Mouse (Mus musculus) Patski (cell line): ENCODE measurements around the gene Tspan4. TPM values are rescaled to one million over a fixed set of nuclear protein-coding genes. Genes with fewer than 3 reads are reported as not detected.

Experiments
- ATAC-seq: fragments of 100-300 bp; one replicate; pipeline ENCODE4 v1.8.0; 2021
- CTCF ChIA-PET: fragments of 350-600 bp; sonication (Branson Sonifier 250); formaldehyde crosslinking; loops from one replicate; lab custom pipeline; 2022; ENCODE audit warnings: inconsistent platforms; lab: Charles Lee
- POLR2A ChIA-PET: fragments of 350-600 bp; sonication (Branson Sonifier 250); formaldehyde crosslinking; loops from one replicate; lab custom pipeline; 2022; ENCODE audit warnings: antibody characterized with exemption, inconsistent platforms; lab: Charles Lee
- DNase-seq: peaks from one replicate; pipeline ENCODE4 v3.0.0-alpha.2; 2011; ENCODE audit warnings: low read depth, low spot score
- H3K27me3 ChIP-seq: fragments of 371-371 bp; one replicate; pipeline ENCODE4 v1.5.1; 2021
- CTCF ChIP-seq: fragments of 100-300 bp; IDR thresholded peaks from one replicate; pipeline ENCODE4 v1.5.1; 2021
- in situ Hi-C: fragments of 300-500 bp; cut with MboI; formaldehyde crosslinking; loops from 3 replicates; pipeline ENCODE4 v1.11.1; 2018; ENCODE audit warnings: low pct_unique_long_range_greater_than_20kb, mixed read lengths
- polyA plus RNA-seq: library from polyadenylated mRNA; unstranded; gene quantifications from one replicate; pipeline ENCODE4 v1.2.3, GENCODE M21; 2021

Gene Tspan4
- polyA plus RNA-seq, 1 experiment from 2014 or later = 479 TPM

DNA sequence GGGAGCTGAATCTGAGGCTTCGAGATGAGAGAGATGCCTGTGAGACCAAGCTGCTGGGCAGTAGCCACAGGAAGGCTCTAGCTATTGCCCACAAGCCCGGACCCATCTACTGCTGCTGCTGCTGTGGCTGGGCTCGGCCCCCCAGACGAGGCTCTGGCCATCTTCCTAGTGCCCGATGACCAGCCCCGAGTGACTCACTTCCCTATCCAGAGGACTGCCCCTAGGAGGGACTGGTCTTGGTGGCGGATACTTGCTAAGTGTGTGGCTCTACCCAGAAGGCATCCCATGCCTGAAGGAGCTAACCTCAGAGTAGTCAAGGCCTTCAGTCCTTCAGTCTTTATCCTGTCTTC is 9.0 kb upstream of the Tspan4 start:
- no peak for ATAC-seq
- TF ChIP-seq CTCF = no peak
- ChIA-PET POLR2A (interaction anchor here (0.9 to 3.6 kb wide), 5 partner anchors 9 to 75 kb away, joined by 3 to 47 read pairs (median 3); partner anchors contain the start of genes Pnpla2, Polr2l and Tspan4), CTCF (interaction anchor here (1.0 to 3.7 kb wide), 3 partner anchors 9 to 59 kb away, joined by 3 to 16 read pairs (median 6); no protein-coding TSS in a partner anchor)
- in situ Hi-C loops = loop anchor here (25.0 kb wide), 1 partner anchor 921 kb away; the partner anchor contains the start of genes Ctsd and Gm49369
- no peak for DNase-seq
- no peaks in the 10 kb centered on the region for H3K27me3 ChIP-seq

GRCm38 (mm10) chr7:141466607-141467148 is 8.4 kb upstream of the Tspan4 start:
- ATAC-seq (no peak), DNase-seq (no peak)
- TF ChIP-seq CTCF = no peak
- ChIA-PET POLR2A (interaction anchor here (0.9 to 5.2 kb wide), 5 partner anchors 10 to 75 kb away, joined by 3 to 64 read pairs (median 4); partner anchors contain the start of gene Pnpla2), CTCF (interaction anchor here (1.0 to 3.7 kb wide), 4 partner anchors 8 to 59 kb away, joined by 3 to 16 read pairs (median 4); no protein-coding TSS in a partner anchor)
- H3K27me3 ChIP-seq = no peaks in the 10 kb centered on the region
- in situ Hi-C loops = loop anchor here (25.0 kb wide), 1 partner anchor 921 kb away; the partner anchor contains the start of genes Ctsd and Gm49369

- ChIA-PET CTCF (interaction anchor here (1.0 to 3.7 kb wide), 6 partner anchors 9 to 58 kb away, joined by 3 to 16 read pairs (median 8); no protein-coding TSS in a partner anchor), POLR2A (interaction anchor here (0.6 to 5.2 kb wide), 10 partner anchors 11 to 251 kb away, joined by 3 to 64 read pairs (median 3); partner anchors contain the start of genes Pnpla2 and Rplp2)
- no peak for DNase-seq
- in situ Hi-C loops = loop anchor here (25.0 kb wide), 1 partner anchor 920 kb away; the partner anchor contains the start of genes Ctsd and Gm49369
- no peaks in the 10 kb centered on the region for H3K27me3 ChIP-seq
- TF ChIP-seq CTCF = no peak
- peak; percentile 53 for ATAC-seq
Measured at GRCm38 (mm10) chr7:141467230-141468030, 7.6 kb upstream of the Tspan4 start, which contains the start of gene Cd151. Cd151 (plus strand) TSS chr7:141467392.

DNA sequence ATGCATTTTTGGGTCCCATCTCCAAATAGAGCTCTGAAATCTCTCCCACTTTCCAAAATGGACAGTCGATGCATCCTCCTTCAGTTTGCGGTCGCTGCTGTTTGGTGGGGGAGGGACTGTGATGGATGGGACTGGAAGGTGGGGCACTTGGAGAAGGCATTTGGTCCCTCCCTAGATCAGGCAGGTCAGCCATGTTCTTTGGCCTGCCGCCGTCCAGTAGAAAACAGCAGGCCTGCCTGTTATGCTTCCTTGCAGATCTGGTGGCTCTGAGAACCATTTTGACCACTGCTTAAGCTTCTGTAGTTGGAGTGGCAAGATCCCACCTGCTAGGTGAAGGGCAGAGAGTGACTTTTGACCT is 6.9 kb upstream of the Tspan4 start:
- POLR2A ChIA-PET = interaction anchor here (0.6 to 5.2 kb wide), 10 partner anchors 11 to 252 kb away, joined by 3 to 64 read pairs (median 3); partner anchors contain the start of genes Pnpla2 and Rplp2
- no peak for TF ChIP-seq CTCF
- in situ Hi-C loops = loop anchor here (25.0 kb wide), 1 partner anchor 919 kb away; the partner anchor contains the start of genes Ctsd and Gm49369
- ATAC-seq (no peak), DNase-seq (no peak)
- CTCF ChIA-PET = interaction anchor here (1.1 to 3.7 kb wide), 6 partner anchors 9 to 57 kb away, joined by 3 to 16 read pairs (median 12); no protein-coding TSS in a partner anchor
- H3K27me3 ChIP-seq = no peaks in the 10 kb centered on the region

GRCm38 (mm10) chr7:141468522-141469211 is 6.4 kb upstream of the Tspan4 start:
- H3K27me3 ChIP-seq = no peaks in the 10 kb centered on the region
- no peak for DNase-seq
- POLR2A ChIA-PET = interaction anchor here (0.7 to 5.2 kb wide), 9 partner anchors 10 to 252 kb away, joined by 3 to 64 read pairs (median 3); partner anchors contain the start of genes Pnpla2 and Rplp2
- CTCF ChIA-PET = interaction anchor here (0.7 to 3.7 kb wide), 9 partner anchors 9 to 202 kb away, joined by 3 to 16 read pairs (median 4); no protein-coding TSS in a partner anchor
- in situ Hi-C loops = loop anchor here (25.0 kb wide), 1 partner anchor 919 kb away; the partner anchor contains the start of genes Ctsd and Gm49369
- peak; percentile 61 for ATAC-seq
- TF ChIP-seq CTCF = no peak

- CTCF ChIA-PET = interaction anchor here (0.7 to 3.7 kb wide), 10 partner anchors 8 to 201 kb away, joined by 3 to 16 read pairs (median 6); no protein-coding TSS in a partner anchor
- no peak for TF ChIP-seq CTCF
- in situ Hi-C loops = loop anchor here (25.0 kb wide), 1 partner anchor 918 kb away; the partner anchor contains the start of genes Ctsd and Gm49369
- no peaks in the 10 kb centered on the region for H3K27me3 ChIP-seq
- POLR2A ChIA-PET = interaction anchor here (1.4 to 5.2 kb wide), 3 partner anchors 10 to 25 kb away, joined by 4 to 64 read pairs (median 47); partner anchors contain the start of gene Pnpla2
- no peak for ATAC-seq
- no peak for DNase-seq
Measured at GRCm38 (mm10) chr7:141469352-141469751, 5.7 kb upstream of the Tspan4 start.

DNA sequence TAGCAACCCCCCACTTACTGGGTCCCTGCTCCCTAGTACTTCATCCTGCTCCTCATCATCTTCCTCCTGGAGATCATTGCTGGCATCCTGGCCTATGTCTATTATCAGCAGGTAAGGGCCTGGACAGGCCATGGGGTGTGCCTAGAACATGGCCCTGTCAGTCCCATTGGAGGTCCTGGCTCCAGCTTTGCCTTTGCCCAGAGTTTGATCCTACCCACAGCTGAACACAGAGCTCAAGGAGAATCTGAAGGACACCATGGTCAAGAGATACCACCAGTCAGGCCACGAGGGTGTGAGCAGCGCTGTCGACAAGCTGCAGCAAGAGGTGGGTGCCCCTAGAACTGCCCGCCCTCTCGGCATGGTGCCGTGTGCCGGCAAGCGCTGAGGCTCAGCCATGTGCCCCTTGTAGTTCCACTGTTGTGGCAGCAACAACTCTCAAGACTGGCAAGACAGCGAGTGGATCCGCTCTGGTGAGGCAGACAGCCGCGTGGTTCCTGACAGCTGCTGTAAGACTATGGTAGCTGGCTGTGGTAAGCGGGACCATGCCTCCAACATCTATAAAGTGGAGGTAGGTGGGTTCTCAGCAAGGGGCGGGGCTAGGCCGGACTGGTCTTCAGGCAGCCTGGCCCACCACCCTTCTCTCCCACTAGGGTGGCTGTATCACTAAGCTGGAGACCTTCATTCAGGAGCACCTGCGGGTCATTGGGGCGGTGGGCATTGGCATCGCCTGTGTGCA is 5.0 kb upstream of the Tspan4 start:
- ATAC-seq (no peak), DNase-seq (no peak)
- CTCF ChIA-PET = interaction anchor here (0.9 to 3.7 kb wide), 6 partner anchors 7 to 201 kb away, joined by 3 to 16 read pairs (median 9); no protein-coding TSS in a partner anchor
- no peak for TF ChIP-seq CTCF
- POLR2A ChIA-PET = interaction anchor here (0.9 to 5.2 kb wide), 3 partner anchors 8 to 13 kb away, joined by 3 to 64 read pairs (median 47); partner anchors contain the start of gene Pnpla2
- no peaks in the 10 kb centered on the region for H3K27me3 ChIP-seq
- in situ Hi-C loops = loop anchor here (25.0 kb wide), 1 partner anchor 917 kb away; the partner anchor contains the start of genes Ctsd and Gm49369

- ChIA-PET CTCF (interaction anchor here (2.6 to 3.6 kb wide), 2 partner anchors 10 to 12 kb away, joined by 7 to 15 read pairs; no protein-coding TSS in a partner anchor), POLR2A (interaction anchor here (0.9 to 5.2 kb wide), 3 partner anchors 8 to 12 kb away, joined by 3 to 64 read pairs (median 5); no protein-coding TSS in a partner anchor)
- ATAC-seq (no peak), DNase-seq (no peak)
- in situ Hi-C loops = loop anchor here (25.0 kb wide), 1 partner anchor 917 kb away; the partner anchor contains the start of genes Ctsd and Gm49369
- H3K27me3 ChIP-seq = no peaks in the 10 kb centered on the region
- no peak for TF ChIP-seq CTCF
Measured at GRCm38 (mm10) chr7:141470637-141470944, 4.4 kb upstream of the Tspan4 start.
